Mouse (Mus musculus) adrenal gland, postnatal 0 days (tissue): ENCODE measurements around the gene Gm8693. TPM values are rescaled to one million over a fixed set of nuclear protein-coding genes. Genes with fewer than 3 reads are reported as not detected.

Experiments
- polyA plus RNA-seq: library from polyadenylated mRNA; unstranded; fragments of >200 nt; fragmentation: Nextera tagmentation; extraction: Ambion mirVana; gene quantifications from 2 replicates; pipeline ENCODE4 v1.2.1, GENCODE M21; 2015

The Gm8693 gene
- not detected in 2 replicates for polyA plus RNA-seq

GRCm38 (mm10) chr7:22692217-22692616 is at the start of gene Gm8693:
Gm8693 (minus strand) TSS chr7:22692317.

GRCm38 (mm10) chr7:22719610-22720009 is 27.5 kb upstream of the Gm8693 start, which contains the start of gene Gm4567:
Gm4567 (minus strand) TSS chr7:22719710.

GRCm38 (mm10) chr7:22657718-22658117 is 34.4 kb downstream of the Gm8693 start, which contains the start of gene Vmn1r155:
Vmn1r155 (plus strand) TSS chr7:22658018.

Other genes with a start within 250 kb of the Gm8693 start
- not detected in 2 replicates for gene Gm10665, start 228.2 kb downstream of the Gm8693 start, polyA plus RNA-seq
- not detected in 2 replicates for gene Vmn1r151, start 192.6 kb downstream of the Gm8693 start, polyA plus RNA-seq
- gene Vmn1r152, start 169.3 kb downstream of the Gm8693 start, polyA plus RNA-seq, result not detected in 2 replicates
- gene Gm8677, start 157.4 kb downstream of the Gm8693 start, polyA plus RNA-seq, result not detected in 2 replicates
- gene Gm4201, start 127.0 kb downstream of the Gm8693 start, polyA plus RNA-seq, result not detected in 2 replicates
- 0.16 TPM in 1 of 2 replicates, not detected in the other for gene Gm4565, start 104.2 kb downstream of the Gm8693 start, polyA plus RNA-seq
- not detected in 2 replicates for gene Vmn1r155, start 34.3 kb downstream of the Gm8693 start, polyA plus RNA-seq
- not detected in 2 replicates for gene Gm4567, start 27.4 kb upstream of the Gm8693 start, polyA plus RNA-seq
- not detected in 2 replicates for gene Vmn1r157, start 69.4 kb upstream of the Gm8693 start, polyA plus RNA-seq
- not detected in 2 replicates for gene Vmn1r158, start 98.5 kb upstream of the Gm8693 start, polyA plus RNA-seq
- gene Vmn1r159, start 151.3 kb upstream of the Gm8693 start, polyA plus RNA-seq, result not detected in 2 replicates
- not detected in 2 replicates for gene Vmn1r160, start 178.9 kb upstream of the Gm8693 start, polyA plus RNA-seq